Mouse (Mus musculus): ENCODE results near the gene Ltk. TPM values are rescaled to one million over a fixed set of nuclear protein-coding genes. Genes with fewer than 3 reads are reported as not detected.

Gene Ltk
- polyA plus RNA-seq (2012; rRNA removed) = 0.19 and 0.38 TPM in 2 replicates

DNA sequence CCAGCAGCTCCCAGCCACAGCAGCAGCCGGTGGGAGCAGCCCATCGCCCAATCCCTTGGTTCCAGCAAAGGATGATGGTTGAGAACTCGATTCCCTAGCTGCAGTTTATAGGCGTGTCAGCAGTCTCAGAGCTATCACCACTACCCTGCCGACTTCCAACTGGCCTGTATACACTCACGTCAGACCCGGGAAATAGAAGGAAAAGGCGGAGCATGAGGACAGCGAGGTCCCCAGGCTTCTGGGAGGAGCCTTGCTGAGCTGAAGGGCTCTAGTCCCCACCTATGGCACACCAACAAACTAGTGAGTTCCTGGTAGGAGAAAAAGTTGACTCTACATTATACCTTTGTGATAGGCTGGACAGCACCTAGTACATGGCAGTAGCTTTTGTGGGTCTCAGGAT is at the start of gene Ltk:
Gene Ltk (minus strand): TSS at position 181 of the 400 bp plus-strand sequence.

DNA sequence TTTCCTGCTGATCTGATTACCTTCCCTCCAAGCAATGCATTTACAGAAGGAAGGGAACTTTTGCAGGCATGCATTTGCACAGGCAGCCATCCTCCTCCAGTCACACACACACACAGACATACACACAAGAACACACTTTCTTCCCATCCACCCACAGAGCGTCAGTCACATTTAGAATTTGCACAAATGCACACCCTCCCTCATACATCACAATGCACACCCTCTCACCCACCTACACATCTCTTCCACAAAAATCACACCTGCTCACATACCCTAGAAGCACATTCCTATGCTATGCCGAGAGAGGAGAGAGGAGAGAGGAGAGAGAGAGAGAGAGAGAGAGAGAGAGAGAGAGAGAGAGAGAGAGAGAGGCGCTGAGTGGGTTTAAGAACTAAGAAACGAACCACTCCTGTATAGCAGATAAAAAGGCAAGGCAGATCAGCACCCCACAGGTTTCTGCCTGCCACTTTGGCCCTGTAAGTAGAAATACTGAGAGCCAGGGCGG is 37.1 kb upstream of the Ltk start, which contains the start of gene Tyro3:
Gene Tyro3 (plus strand): TSS at position 455 of the 505 bp plus-strand sequence.

GRCm38 (mm10) chr2:119787206-119787883 is 27.1 kb upstream of the Ltk start, which contains the start of gene Rpap1:
Gene Rpap1, minus strand, starts transcription at chr2:119787537.

GRCm38 (mm10) chr2:119741581-119742411 is 18.4 kb downstream of the Ltk start, which contains the start of gene Itpka:
Gene Itpka, plus strand, starts transcription at chr2:119742337.

Other genes starting within 250 kb of the Ltk start
- gene Exd1, start 212.8 kb downstream of the Ltk start, polyA plus RNA-seq (2012; rRNA removed) = 0.30 and 0.52 TPM in 2 replicates
- gene Chp1, start 212.7 kb downstream of the Ltk start, polyA plus RNA-seq (2012; rRNA removed) = 34.1 and 56.9 TPM in 2 replicates
- 52.0 and 67.8 TPM in 2 replicates for gene Nusap1, start 142.1 kb downstream of the Ltk start, polyA plus RNA-seq (2012; rRNA removed)
- gene Oip5, start 142.0 kb downstream of the Ltk start, polyA plus RNA-seq (2012; rRNA removed) = 25.5 and 26.4 TPM in 2 replicates
- 19.5 and 19.8 TPM in 2 replicates for gene Ndufaf1, start 97.6 kb downstream of the Ltk start, polyA plus RNA-seq (2012; rRNA removed)
- 43.9 and 53.1 TPM in 2 replicates for gene Rtf1, start 85.4 kb downstream of the Ltk start, polyA plus RNA-seq (2012; rRNA removed)
- gene Itpka, start 18.1 kb downstream of the Ltk start, polyA plus RNA-seq (2012; rRNA removed) = 1.1 TPM in 2 replicates
- 23.3 and 29.2 TPM in 2 replicates for gene Rpap1, start 27.1 kb upstream of the Ltk start, polyA plus RNA-seq (2012; rRNA removed)
- gene Tyro3, start 37.3 kb upstream of the Ltk start, polyA plus RNA-seq (2012; rRNA removed) = 32.1 and 32.4 TPM in 2 replicates
- 19.9 and 26.0 TPM in 2 replicates for gene Mga, start 136.8 kb upstream of the Ltk start, polyA plus RNA-seq (2012; rRNA removed)
- gene Mapkbp1, start 212.3 kb upstream of the Ltk start, polyA plus RNA-seq (2012; rRNA removed) = 14.1 and 18.6 TPM in 2 replicates

Data from central nervous system, embryonic 11.5 days (tissue).